Mouse (Mus musculus) cerebellum, adult 18-20 months (tissue): ENCODE measurements around the gene Zp1.

Experiments used
- DNase-seq, 2 experiments: peaks; one replicate each; pipeline ENCODE4 v3.0.0; 2021

Gene Zp1

DNA sequence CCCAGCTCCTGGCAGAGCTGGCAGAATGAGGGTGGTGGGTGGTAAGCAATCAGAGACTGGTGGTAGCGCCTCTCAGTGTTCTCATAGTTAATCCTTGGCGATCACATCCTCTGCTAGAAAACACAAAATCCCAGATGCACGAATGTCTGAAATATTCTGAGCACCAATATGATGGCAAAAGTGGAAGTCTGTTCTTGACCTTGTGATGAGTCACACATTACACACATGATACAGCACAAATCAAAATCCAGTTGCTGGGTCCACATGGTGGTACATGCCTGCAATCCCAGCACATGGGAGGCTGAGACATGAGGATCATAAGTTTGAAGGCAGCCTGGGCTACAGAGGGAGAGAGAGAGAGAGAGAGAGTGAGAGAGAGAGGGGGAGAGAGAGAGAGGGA is 626 bp upstream of the Zp1 start:
- no peak for DNase-seq

DNA sequence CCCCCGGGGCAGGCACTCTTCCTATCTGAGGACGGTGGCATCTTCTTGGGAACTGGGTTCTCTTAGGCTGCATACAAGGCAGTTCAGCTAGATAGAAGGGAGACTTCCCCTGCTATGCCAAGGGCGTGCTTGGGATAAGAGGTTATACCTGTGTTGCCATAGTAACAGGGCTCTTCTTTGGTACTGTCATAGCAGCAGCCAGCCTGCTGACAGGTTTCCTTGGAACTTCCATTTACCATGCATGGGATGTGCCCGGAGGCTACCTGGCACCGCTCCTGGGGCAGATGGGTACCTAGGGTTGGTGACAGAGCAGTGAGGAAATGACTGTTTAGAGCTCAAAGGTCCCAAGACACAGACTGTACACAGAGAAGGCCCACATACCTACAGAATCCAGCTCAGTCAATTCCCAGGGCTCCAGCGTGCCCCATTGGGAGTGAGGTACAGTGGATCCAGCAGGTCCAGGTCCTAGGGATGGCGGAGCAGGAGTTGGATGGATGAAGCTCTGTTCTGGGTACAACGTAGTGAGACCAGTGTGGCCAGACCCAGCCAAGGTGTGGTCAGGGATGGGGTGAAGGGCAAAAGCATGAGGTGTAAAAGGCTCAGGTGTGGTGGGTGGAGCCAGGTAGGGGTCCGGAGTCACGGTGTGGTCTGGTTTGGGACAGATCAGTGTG is 2.0 kb downstream of the Zp1 start:
- no peak for DNase-seq

DNA sequence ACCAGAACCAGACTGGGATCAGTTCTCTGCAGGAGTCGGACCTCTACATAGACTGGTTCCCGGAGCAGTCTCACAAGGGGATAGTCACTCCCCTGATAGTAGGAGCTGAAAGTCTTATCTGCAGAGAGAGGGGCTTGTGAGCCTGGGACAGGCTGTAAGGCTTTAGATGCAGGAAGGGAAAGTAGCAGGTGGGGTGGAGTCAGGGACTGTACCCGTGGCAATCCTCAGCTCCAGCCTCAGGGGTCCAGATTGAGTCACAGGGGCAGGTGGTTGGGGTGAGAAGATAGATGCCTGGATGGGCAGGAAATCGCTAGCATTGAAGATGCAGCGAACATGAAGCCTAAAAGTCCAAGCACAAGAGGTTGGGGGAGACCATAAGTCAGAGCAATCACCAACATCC is 3.9 kb downstream of the Zp1 start:
- no peak for DNase-seq

DNA sequence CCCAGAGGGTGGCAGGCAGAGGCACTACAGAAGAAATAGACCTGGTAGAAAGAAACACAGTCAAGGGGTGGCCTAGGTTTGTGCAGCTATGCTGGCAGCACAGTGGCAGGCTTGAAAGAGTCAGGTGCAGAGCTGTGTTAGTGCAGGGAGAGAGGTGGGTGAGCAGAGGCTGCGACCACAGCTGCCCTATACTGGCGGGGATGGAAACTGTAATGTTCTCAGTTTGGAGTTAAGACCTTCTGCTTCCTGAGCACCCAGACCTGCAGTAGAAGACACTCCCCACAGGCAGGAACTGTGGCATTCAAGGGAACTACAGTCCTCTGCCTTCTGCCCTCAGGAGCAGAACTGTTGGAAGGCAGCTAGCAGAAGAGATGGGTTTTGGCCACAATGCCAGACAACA is 5.6 kb downstream of the Zp1 start:
- DNase-seq: no peak

DNA sequence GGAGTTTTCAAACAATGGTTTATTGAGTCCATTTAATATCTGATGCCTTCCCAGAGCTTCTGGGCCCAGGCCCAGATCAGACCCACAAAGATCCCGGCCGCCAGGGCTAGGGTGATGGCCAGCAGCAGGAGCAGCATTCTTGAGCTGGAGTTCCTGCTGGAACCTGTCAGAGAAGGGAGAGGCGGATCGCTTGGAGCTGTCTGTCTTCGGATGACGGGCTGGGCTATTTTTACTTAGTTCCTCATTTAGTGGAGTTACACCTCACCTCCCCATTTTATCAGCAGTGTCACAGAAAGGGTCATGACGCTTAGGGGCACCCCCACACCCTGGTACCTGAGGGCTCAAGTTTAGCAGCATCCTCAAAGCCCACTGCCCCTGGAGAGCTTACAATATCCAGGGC is 6.1 kb downstream of the Zp1 start:
- DNase-seq: no peak

DNA sequence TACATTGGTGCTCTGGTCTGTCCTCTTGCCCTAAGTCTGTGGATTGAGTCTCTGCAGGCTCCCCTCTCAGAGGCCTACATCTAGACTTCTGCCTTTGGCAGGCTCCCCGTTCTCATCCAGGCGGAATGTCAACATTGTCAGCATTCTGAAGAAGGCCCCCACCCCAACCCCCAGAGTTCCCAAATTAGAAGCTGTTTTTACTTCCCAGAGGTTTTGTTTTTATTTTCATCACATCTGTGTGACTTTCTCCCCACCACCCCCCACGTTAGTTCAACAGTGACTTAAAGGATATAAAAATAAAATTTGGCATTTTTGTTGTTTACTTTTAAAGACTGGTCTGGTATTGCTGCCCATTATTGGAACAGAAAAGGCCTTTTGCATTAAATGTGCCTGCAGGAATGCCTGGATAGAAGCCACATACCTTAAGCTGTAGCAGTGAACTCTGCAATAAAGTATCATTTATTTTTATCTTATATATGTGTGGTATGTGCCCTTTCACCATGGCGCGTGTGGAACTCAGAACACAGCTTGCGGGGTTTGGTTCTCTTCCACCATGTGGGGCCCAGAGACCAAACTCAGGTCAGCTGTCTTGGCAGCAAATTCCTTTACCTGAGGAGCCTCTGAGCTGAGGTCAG is 11.2 kb downstream of the Zp1 start:
- DNase-seq: no peak

DNA sequence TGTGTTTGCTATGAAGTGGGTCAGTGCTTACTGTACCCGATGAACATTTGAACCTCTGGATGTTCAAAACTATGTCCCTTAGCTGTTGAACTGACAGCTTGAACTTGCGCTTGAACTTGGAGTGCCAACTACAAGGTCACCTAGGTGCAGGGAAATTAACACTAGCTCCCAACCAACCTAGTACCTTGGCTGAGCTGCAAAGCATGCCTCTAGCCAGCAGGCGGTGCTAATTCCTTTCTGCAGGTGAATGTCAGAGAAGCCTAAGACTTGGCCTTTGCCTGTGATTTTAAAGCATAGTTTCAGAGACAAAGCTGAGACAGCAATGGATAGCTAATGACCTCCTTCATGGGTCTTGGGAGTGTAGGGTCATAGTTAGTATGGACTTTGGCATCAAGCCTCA is 12.5 kb downstream of the Zp1 start:
- DNase-seq: peak; percentile 54 to 67

DNA sequence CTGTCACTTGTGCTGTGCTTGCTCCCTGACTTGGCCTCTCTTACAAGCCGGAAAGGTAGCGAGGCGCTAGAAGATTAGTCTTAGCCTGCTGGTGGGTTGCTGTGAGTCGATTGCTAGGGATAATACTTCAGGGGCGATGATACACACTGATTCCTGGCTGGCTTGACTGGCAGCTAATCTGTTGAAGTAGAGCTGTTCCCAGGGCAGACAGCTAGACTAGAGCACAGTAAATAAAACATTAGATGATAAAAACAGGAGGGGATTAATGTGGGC is 14.8 kb downstream of the Zp1 start:
- DNase-seq: no peak

DNA sequence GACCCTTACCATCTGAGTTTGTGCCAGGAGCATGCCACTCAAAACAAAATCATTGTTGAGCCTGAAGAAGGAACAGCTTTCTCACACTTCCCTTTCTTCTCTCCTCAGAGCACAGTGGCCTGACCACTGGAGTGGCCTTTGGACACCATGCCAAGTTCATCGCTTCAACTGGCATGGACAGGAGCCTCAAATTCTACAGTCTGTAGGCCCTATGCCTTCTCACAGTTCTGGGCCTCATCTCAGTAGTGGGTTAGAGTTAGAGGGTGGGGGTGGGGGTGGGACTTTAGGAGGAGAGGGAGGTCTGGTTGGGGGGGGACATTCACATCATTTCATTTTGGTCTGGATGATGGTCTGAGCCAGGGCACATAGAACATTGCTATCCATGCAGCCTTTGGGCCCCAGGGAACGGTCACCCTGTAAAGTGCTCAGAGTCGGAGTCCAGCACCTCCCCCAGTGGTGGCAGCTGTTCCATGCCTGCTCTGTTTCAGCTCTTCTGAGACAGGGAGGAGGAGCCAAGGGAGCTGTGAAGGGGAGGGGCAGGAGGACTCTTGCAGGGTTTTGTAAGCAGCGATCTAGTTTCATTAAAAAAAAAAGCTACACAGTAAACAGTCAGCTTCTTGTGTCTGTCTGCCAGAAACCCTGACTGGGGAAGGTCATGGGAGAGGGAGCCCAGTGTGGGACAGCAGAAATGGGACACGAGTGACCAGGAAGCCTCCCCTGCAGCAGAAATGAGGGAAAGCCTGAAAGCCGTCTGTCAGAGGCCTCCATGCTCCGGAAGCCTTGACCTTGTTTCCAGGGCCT is 15.3 kb downstream of the Zp1 start:
- peak in 1 of 2 experiments; percentile 52 for DNase-seq

DNA sequence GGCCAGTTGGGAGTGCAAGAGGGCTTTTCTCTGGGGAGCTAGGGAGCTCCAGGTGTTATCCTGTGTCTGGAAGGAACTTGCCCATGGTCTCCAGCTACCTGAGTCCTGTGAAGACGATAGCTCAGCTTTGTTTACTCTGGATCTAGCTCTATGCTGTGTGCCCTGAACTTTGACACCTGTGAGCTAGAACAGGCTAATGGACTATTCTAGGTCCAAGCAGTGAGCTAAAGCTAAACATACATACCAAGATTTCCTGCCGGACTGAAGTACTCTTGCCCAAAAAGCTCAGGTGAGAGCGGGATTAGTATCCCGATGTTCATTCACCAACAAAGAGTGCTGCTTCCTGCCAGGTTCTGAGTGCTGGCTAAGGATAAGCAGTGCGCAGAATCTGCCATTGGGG is 15.9 kb downstream of the Zp1 start:
- DNase-seq: no peak

DNA sequence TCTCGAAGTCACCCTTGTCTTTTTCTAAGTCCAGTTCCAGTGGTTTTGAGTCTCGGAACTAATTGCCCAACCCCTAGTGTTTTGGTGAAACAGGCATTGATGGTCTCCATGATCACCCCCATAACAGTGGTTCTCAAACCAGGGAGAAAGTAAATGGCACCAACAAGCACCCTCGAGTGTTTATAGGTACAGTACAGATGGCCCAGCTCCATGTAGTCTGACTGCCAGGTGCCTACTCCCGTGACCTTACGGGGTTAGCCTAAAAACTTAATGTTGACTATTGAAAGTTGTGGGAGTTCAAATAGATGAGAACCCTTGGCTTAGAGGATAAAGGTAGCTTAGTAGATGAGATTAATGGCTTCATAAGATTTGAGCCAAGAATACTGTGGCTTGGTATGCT is 19.4 kb downstream of the Zp1 start:
- DNase-seq: no peak

DNA sequence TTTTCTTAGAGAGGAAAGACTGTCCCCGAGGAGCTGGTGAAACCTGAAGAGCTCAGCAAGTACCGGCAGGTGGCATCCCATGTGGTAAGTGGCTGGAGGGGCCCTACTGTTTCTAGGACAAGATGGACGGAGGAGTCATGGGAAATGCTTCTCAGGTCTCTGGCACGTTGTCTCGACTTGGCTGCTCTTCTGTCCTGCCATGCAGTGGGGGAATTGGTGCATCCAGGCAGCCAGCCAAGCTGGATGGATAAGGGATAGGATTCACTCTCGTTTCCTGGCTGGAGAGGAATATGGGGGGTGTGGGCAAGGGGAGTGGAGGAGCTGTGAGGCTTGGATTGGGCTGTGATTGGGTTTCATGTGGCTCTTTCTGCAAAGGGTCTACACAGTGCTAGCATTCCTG is 20.1 kb downstream of the Zp1 start:
- no peak for DNase-seq

DNA sequence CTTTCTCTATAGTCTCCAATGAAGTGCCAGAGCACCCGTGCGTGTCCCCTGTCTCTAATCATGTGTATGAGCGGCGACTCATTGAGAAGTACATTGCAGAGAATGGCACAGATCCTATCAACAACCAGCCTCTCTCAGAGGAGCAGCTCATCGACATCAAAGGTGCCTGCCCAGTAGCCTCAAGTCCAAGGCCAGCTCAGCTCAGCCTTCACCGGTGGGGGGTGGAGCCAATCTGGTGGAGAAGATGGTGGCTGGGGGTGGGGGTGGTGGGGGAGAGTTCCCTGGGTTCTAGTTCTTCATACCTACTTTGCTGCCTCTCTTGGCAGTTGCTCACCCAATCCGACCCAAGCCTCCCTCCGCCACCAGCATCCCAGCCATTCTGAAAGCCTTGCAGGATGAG is 22.9 kb downstream of the Zp1 start:
- no peak for DNase-seq

DNA sequence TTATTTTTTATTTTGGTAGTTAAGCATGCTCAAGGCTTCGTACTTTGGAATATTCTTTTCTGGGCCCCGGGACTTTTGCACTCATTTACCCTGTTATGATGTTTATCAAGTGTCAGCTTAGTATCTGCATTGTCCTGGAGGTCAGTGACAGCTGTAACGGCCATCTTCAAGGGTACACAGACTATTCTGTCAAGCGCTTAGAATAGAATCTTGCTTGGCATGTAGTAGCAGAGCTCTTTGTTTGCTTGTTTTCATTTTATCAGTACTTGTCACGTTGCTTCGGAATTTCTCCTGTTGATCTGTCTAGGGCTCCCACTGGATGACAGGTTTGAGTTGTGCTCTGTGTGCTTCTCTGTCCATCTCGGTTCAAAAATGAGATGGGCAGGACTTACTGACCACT is 23.6 kb downstream of the Zp1 start:
- no peak for DNase-seq

DNA sequence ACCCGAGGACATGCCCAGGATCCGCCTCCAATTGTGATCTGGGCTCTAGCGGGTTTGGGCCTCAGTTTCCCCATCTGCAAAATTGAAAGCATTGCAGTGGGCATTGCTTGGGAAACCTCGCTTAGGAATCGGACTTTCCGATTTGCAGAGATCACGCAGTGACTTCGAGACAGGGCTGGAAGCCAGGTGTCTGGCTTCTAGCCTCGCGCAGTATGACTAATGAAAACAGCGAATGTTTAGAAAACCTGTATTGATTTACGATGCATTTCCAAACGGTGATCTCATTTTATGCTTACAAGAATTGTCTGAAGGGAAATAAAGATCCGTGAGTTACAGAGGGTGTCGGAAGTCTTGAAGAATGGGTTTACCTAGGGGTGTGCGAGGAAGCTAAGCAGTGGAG is 24.7 kb downstream of the Zp1 start:
- peak in 1 of 2 experiments; percentile 32 for DNase-seq

DNA sequence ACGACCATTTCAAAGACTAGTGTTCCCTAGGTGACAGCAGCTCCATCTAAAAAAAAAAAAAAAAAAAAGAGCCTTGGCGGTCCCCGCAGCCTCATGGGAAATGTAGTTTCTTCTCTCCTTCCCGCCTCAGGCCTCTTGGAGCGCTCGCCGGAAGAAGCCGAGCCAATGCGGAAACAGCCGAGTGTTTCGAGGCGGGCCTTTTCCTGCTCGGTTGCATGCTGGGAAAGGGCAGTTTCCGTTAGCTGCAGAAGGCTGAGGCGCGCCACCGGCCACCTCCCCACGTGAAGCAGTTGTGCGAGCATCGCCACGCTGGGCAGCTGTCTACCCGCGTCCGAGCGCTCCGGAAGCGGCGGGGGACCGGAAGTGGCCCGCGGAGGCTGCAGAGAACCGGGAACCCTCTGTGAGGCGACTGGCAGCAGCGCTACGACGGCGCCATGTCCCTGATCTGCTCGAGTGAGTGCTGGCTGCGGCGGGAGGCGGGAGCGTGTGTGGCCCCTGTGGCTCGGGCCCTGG is 25.4 kb downstream of the Zp1 start, which contains the start of gene Prpf19:
Gene Prpf19, plus strand, starts transcription at position 216 of the 513 bp plus-strand sequence.
- peak; percentile 98 to 99 for DNase-seq

DNA sequence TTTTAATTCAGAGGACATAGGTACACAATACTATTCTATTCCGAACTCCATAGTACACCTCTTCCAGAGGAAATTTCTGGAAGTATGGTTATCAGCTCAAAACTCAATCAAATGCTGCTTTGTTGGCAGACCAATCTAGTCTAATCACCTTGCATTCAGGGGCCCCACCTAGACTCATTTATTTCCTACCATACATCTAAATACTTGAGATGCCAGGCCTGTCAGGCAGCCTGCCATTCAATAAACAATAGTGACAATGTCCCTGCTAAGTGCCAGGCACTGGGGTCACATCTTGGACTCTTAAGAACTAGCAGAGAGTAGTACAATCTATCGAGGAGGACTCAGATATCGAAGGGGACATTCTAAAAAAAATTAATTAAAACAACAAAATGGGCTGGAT is 28.2 kb downstream of the Zp1 start:
- DNase-seq: no peak

DNA sequence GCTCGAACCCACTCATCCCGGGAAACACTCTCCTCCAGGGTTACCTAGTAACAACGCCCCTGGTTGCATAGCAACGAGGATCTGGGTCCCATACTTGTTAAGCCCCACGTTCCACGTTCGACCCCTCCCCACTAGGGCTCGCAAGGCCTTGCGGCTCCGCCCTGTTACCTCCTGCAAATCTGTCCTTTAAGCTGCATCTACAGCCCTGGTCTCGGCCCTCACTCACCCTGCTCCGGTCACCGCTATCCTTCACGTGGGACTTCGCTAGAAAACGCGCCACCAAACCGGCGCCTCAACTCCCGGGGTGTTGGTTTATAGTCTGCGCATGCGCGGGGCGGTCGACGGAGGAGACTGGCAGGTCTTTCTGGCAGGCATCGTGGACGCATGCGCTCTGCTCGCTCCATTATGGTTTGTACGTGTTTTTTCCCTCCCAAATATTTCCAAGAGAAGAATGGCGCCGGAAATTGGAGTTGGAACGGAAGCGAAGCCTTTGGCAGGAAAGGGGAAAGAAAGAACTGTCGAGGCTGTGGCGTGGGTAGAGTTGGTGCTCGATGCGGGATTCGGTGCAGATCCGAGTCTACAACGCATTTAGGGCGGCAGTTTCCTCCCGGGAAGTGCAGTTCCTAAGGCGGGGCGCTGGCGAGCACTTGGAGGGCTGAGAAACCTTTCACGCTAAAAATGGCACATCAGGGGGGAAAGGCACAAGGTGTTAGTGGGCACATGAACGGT is 38.8 kb downstream of the Zp1 start, which contains the start of gene Tmem109:
Gene Tmem109, minus strand, starts transcription at position 576 of the 729 bp plus-strand sequence.
- DNase-seq: peak; percentile 94 to 95

DNA sequence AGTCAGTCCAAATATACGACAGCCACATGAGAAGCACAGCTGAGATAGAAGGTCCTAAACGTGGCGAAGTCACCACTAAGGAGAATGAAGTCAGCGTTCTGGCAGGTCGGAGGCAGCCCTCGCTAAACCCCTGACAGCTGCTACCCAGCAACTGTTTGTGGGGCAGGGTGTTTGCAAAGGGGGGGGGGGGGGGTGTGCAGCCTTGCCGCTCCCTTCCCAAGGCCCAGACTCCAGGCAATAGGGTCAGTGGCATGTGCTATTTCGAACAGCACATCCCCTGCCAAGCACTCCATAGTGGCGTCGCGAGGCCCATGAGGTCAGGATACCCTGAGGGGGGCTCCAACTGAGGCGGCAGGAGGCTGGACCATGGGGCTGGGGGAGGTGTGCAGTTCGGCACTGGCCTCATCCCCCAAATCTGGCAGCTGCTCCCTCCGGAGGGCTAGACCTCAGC is 39.4 kb downstream of the Zp1 start:
- no peak for DNase-seq

DNA sequence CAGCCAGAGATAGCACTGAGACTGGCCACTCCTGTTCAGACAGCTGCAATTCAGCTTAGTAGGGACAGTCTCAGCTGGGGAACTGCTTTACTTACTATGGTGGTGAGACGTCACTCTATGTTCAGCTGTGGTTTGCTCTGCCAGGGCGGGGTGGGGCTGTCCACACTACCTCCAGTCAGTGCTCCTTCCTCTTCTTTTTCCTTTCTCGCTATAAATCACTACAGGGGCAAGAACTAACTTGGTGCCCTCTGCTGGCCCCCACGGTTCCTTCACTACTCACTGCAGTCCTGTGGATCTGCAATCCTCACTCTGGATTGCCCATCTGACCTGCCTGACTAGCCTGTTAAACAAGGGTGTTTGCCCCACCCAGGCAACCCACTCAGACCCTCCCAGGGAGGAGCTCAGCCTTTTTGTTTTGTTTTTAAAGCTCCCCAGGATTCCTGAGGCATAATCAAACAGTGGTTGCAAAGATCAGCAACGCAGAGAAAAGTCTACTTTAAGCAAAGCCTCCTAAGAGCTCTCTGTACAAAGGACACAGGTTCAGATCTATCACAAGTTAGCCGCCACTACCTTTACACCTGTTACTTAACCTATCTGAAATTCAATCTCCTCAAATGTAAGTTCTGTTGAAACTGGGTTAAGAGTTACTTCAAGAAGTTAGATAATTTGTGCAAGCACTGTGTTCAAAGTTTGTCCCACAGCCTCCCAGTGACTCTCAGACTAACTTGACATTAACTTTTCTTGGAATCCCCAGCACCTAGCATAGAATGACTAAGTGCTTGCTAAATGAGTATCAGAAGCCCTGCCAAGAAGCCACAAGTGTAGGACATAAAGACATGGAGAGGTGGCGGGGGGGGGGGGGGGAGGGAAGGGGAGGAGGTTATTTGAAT is 40.1 kb downstream of the Zp1 start:
- peak; percentile 70 to 80 for DNase-seq

DNA sequence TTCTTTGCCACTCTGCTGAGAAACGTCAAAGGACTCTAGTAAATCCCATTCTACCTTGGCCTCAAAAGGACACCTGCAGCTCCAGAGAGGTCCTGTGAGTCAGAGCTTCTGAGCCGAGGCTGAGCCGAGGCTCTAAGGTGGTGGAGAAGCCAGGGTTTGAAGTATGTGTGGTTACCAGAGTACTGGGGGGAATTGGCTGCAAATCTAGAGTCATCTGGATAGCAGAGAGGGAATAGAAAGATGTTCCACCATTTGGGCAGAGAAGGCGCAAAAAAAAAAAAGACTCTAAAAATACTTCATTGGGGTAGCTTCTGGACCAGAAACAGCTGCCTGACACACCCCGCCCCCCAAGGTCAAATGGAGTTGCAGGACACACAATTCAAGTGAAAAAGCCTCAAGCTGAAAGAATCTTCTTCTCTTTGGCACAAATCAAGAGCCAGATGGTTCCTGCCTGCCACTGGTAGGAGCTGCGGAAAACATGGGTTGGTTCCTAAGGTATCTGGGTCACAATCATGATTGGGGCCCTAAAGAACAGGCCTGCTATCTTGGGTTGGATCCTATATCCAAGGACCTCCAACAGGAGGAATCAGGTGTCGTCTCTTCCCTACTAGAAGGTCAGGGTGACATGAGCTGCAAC is 42.1 kb downstream of the Zp1 start:
- peak; percentile 75 to 81 for DNase-seq
